Mouse (Mus musculus) layer of hippocampus, adult 8-10 months (tissue): Measurements from ENCODE around the gene Rab6b. TPM values are rescaled to one million over a fixed set of nuclear protein-coding genes. Genes with fewer than 3 reads are reported as not detected.
"Not testable (repeated sequence)": the region's sequence is repeated elsewhere in the genome, so short reads cannot be mapped to it uniquely, and the experiment has no call there.

Experiments used
- DNase-seq, 2 experiments: peaks; one replicate each; pipeline ENCODE4 v3.0.0; 2022; ENCODE audit warnings: low spot score in 2 of 2
- total RNA-seq, 4 experiments: library from RNA; stranded (reverse); gene quantifications; 2 replicates each; pipeline ENCODE4 v1.2.4; 2022

The Rab6b gene
- total RNA-seq, 4 experiments from 2014 or later, result 390 to 451 (median 427) TPM

DNA sequence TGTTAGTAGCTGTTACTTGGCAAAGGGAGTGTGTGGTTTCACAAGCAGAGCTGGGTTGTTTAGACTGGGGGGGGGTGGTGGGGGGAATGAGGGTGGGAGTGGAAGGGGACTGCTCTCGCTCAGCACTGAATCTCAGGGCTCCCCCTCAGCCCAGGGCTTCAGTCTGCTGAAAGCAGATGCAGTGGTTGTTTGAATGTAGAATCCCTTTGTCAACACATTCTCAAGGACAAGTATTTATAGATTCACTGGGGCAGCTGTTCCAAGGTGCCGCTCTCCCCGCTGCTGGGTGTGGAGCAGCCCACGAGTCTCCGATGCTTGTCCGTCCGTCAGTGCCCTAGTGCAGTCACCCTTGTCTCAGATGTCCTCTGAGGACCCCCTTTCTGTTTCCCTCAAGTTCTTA, 29.7 kb downstream of the Rab6b start:
- no peak for DNase-seq

DNA sequence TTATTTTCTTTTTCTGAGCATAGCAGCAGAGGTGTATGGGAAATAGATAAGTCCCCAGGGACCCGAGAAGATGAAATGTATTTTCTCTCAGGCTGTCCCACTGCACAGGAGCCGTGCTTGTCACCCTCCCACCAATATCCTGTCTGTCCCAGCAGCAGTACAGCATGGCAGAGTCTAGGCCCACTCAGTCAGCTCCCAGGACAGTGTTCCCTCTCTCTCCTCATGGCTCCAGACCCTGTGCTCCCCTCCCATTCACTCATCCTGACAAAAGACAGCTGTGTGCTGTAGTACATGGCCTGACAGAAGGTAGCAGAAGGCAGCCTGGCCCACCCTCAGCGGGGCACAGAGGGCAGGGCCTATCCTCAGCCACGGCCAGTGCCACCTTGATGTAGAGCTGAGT, 32.3 kb downstream of the Rab6b start:
- no peak for DNase-seq

DNA sequence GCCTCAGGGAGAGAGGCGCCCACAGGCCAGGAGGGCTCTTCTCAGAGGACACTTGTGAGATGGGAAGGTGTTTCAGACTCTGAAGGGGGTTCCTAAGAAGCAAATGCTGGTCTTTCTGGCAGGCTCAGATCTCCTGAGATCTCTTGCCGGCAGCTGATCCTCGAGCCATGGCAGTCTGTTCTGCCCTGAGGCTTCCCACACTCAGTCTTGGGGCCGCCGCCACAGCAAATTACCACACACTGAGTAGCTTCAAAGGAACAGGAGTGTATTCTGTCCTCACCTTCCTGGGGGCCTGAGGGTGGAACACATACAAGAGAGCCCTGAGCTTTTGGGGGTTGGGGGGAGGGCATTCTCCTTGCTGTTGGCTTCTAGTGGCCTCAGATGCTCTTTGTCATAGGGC, 33.8 kb downstream of the Rab6b start:
- no peak for DNase-seq

DNA sequence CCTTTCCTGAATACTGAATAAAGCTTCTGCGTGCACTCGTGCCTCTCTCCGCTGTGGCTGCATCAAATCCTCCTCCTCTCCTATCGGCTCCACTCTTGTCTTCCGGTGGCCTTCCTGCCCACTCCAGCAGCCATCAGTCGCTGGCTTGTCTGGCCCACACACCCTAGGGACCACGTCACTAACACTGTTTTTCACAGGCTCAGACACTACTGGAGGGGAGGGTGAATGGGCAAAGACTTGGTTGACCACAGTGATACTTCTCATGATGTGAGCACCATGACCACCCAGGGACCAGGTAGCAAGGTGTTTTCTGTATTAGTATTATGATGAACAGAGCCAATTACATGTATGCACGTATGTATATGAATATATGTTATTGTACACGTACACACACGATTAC, 34.7 kb downstream of the Rab6b start:
- DNase-seq, result no peak

DNA sequence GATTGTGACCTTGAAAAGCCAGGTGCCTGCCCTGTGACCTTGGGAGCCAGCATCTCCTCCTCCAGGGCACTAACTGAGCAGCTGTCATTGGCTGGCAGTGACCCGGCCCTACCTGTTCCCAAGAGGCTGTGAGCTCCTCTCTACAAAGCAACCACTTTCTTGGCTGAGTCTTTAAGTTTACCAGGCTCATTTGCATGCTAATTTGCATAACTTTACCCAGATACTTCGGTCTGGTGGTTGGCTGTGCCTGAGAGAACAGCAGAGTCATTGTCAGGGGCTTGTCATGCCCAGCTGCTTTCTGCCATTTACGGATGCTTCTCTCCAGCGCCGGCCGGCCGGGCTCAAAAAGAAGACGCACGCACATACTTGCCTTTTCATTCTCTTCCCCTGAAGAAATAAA, 35.1 kb downstream of the Rab6b start:
- DNase-seq, result peak; percentile 49 to 50

DNA sequence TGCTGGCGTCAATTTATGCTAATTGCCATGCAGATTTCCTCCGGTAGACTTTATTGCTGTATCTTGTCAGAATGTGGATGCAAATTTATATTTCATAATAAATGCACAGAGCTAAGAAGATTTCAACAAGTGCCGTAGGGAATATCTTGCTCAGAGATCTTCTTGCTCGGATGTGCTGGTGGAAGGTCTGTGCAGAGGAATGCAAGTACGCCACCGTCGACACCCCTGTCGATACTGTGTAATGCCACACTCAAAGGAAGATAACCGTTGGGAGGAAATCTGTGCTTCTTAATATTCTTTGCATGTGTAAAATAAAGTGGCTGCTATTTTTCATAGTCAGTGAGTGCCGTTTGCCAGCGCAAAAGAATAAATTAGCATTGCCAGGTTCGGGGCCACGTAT, 35.5 kb downstream of the Rab6b start:
- DNase-seq, result no peak

DNA sequence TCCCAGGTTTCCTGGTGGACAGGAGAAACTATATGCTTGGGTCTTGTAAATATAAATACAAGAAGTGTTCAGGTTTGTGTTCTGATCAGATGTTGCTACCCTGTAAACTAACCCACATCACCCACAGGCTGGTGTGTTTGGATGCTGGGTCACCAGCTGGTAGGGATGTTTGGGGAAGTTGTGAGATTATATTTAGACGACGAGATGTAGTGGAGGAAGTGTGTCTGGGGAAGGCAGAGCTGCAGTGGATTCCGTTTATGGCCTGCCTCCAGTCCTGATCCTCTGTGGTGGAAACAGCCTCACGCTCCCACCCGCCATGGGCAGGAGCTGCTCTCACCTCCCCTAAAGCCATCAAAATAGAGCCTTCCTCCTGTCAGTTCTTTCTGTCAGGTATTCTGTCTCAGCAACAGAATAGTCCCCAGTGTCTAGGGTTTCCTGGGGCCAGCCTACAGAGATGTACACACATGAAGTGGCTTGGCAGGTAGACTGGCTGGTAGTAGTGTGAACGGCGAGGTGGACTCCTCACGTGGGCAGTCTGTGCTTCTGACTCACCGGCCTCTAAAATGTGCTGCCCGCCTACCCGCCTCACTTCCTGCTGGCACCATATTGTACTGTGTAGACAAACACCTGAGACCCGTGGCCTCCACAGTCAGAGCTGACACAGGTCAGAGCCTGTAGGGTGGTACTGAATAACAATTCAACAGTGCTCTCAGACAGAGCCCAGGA, 37.6 kb downstream of the Rab6b start:
- no peak for DNase-seq

DNA sequence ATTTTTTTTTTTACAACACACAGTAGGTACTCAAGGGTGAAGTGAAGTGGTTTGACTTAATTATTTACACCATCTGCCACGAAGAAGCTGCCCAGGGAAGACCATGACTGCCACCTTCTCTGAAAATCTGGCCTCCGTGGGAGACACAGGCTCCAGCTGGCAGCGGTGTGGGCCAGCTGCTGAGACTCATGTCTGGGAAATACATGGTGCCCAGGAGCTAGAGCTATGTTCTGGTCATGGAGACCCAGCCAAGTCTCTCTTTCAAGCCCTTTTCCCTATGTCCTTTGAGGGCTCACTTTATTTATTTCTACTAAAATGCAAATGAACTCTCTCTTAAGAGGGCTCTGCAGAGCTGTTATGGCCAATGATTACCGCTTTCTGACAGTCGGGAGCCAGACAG, 41.7 kb downstream of the Rab6b start:
- DNase-seq, result no peak

DNA sequence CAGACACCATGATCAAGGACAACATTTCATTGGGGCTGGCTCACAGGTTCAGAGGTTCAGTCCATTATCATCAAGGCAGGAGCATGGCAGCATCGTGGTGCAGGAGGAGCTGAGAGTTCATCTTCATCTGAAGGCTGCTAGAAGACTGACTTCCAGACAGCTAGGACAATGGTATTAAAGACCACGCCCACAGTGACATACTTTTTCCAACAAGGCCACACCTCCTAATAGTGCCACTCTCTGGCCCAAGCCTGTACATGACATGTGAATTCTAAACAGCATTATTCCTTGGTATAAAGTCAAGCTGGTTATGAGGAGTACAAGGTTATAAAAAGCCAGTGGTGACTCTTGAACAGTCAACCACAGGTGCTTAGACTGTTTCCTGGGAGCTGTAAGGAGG, 43.0 kb downstream of the Rab6b start:
- DNase-seq, result no peak

DNA sequence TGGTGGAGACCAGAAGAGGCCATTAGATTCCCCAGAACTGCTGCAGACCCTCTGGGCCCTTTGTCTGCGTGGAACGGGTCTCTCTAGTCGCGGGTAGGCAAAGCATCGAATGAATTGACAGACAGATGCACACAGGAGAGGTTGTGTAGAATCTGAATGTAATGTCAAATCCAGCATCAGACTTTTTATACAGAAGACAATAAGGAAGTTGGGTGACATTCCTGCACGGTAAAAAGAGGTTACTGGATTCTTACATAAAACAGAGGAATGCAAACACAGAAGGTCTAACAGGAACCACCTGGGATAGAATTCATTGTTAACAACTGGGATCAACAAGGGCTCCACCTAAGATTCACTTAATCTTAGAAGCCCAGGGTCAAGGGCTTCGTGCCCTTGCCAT, 43.6 kb downstream of the Rab6b start:
- not testable (repeated sequence) for DNase-seq

DNA sequence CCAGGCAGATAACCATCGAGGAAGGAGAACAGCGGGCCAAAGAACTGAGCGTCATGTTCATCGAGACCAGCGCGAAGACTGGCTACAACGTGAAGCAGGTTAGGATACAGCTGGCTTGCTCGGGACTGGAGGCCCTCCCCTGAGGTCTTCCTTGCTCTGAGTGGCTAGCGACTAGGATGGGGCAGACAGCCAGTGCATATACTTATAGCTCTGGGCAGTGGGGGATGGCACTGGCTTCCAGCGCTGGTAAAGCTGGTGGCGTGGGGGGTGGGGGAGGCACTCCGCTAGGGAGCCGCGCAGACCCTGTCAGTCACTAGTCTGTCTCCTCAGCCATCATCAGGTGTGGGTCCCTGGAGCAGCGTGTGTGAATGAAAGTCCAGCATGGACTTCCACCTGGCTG, 52.2 kb downstream of the Rab6b start:
- no peak for DNase-seq

DNA sequence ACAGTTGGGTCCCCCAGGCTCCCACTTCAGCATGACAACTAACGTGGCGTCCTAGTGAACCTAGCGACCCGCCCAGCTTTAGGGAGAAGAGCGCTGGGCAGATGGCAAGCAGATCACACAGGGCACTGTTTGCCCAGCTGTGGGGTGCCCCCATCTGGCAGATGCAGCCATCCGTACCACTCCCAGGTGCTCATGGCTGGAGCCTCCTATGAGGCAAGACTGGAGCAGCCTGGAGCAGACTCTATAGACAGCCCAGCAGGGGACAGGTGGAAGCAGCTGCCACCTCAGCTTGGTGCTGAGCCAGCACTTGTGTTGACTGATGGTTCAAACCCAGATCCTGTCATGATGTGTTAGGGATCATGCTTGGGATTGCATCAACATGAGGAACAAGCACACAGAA, 56.5 kb downstream of the Rab6b start:
- no peak for DNase-seq

DNA sequence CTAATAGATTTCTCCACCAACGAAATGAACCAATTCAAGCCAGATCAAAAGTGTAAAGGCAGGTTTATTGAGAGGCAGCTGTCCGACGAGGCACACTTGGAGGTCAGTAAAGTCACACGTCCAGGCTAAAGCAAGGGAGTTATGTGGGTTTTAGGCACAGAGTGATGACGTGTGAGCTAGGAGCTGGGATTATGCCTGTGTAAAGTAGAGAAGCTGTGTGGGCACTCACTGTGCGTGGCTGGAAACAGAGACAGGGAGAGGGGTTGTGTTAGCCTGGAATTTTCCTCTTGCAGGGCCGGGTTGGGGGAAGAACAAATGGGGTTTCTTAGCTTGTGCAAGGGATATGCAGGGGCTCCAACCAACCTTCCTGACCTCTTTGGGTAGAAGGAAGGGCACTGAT, 57.2 kb downstream of the Rab6b start:
- no peak for DNase-seq

DNA sequence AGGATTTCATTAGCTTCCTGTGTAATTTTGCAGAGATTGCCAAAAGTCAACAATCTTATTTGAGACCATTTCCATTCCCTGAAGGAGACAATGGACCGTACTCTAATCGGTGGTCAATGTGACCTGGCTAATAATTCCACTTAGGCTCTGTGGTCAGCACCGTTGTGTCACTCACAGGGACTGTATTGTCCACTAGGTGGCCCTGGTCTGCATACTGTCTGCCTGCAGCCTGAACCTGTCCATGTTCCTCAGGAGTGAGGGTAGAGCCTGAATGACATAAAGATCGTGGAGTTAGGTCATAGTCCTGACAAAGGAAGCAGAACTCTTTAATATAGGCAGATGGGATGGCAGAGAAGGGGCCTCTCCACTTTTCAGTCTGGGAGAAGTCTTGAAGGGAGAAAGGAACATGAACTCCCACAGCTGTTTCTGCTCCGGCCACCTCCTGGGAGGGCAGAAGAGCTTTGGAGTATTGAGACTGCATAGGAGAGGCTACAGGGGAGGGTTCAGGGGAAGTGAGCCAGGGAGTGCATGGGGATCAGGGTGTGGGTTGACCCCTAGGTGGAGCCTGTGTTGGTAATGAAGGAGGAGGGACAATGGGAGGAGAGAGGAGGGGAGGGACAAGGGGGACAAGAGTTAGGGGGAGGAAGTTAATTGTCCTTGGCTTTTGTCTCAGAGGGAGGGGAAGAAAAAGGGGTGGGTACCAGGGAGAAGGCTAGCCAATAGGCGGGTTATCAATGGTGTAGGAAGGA, 63.4 kb downstream of the Rab6b start:
- no peak for DNase-seq

DNA sequence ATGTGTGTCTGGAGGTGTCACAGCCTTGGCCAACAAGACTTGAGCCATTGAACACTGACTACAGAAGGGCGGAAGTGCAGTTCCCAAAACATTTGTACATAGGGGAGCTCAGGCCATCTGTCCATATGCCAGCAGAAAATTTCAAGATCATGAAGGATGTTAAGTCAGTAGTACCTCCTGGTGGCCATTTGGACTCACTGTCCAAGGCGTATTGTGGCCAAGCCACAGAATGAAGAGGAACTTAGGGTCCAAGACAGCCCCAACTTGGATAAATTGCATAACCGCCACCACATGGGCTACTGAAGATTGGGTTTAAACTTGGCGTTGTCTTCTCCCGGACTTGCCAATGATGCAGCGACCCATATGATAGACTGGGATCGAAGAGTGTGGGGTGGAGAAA, 64.1 kb downstream of the Rab6b start:
- no peak for DNase-seq

DNA sequence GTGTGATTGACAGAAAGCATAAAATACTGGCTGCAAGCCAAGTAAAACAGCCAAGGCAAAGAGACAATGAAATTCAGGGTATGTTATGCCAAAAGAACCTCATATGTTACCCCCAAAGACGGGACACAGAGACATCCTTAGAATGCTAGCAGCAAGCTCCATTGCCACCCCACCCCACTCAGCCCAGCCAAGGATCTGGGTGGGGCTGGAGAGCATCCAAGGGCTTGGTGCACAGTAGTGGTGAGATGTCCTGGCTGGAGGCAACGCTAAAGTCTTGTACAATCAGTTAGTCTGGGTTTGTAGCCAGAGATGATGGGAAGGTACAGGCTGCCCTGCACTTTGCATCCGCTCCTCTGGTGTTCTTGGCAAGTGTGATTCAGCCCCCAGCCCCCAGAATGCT, 68.7 kb downstream of the Rab6b start:
- DNase-seq, result no peak

DNA sequence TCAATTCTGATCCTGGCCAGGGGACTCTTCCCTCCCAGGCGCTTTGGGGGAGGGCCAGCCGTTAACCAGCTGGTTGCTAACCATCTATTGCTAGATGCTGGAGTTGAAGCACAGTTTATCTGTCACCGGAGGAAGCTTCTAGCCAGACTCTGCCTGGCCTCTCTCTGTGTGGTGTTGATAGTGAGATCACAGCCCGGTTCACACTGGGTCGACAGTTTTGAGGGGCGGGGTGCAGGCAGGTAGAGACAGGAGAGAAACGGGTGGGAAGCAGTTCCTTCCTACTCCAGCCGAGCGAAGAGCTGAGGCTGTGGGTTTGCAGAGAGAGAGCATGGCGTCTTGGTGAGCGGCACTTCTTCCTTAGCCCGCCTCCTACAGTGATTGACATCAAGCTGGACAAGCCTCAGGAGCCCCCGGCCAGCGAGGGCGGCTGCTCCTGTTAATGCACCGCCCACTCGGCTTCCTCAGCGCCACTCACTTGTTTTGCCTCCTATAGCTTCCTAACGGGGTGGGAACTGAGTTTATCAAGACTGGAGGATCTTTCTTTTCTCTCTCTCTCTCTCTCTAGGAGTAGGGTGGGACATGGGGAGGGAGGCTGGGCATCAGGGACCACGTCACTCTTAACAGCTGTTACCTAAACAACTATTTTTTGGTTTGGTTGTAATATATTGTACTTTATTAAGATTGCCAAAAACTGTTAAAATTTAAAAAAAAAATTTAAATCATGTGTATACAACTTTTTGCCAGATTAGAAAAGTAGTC, 69.4 kb downstream of the Rab6b start:
- peak in 1 of 2 experiments; percentile 35 for DNase-seq

DNA sequence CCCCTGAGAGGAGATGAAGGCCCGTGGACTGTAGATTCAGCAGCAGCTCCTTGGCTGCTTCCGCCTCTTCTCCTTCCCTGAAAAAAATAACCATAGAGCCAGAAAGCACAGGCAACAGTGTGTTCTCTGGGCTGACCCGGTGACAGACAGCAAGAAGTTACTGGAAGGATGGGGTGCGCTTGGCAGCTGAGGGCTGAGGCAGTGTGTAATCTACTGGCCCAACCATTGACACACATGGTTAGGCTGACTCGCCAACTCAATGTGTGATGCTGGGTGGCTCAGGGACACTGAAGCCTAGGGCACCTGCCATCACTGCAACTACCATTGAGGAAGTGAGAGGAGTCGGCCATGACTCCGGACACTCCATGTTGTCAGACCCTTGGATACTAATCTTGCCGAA, 70.3 kb downstream of the Rab6b start:
- DNase-seq, result no peak

DNA sequence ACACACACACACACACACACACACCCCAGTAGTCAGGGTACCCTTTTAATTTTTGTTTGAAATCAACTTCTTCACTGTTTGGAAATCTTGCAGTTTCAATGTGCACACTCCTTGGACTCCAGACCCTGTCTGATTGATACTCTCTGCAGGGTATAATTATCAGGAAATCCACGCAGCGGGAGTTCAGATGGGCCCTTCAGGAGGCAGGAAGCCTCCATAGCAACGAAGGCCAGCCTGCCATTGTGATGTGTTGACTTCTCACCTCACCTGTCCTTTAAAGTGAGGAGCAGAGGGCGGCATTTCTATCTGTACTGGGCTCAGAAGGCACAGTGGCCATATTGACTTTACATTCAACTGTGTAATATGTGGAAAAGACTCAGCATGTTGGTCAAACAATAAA, 73.3 kb downstream of the Rab6b start:
- DNase-seq, result no peak

DNA sequence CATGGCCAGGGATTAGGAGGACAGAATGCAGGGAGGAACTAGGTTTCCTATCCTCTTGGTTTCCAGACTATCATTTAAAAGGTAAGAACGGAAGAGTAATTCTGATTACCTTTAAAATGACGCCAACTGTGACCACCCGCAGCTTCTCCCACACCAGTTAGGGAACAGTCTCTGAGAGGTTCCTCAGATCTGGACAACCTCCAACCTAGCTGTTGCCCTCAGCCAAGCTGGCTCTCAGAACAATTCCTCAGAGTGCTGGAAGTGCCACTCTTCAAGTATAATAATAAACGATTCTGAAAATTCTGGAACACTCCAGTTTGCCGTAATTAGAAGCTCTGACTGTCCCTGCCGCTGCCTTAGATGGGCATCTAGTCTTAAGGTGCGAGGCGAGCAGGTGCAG, 74.4 kb downstream of the Rab6b start:
- DNase-seq, result no peak

DNA sequence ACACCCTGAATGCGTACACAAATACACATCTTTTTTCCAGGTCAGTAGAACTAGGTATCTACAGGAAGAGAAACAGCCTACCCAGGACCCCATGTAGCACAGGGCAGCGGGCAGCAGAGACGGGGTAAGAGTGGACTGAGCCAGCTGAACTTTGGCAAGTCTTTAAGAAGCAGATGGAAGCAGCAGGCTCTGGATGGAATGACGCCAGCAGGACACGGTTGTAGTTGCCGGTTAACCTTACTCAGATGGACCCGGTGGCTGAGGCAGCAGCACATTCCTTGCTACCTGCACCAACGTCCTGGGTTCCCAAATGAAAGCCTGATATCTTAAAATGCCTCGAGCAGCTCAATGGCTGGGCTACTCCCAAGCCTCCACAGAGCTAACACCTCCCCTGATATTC, 75.2 kb downstream of the Rab6b start:
- no peak for DNase-seq

DNA sequence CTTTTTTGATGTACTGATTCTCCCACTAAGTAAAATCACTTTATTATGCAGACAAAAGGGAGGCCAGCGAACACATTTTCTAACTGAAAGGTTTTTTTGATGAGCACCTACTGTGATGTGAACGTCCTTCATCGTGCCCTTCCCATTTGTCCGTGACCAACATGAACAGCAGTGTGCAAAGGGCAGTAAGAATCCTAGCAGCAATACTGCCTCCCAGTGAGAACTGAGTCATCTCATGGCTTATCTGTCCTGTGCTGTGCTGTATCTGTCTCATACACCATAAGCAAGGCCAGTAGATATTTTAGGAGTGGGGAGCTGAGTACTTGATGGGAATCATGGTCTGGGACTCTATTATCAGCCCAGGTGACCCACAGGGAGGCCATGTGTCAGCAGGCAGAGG, 76.8 kb downstream of the Rab6b start:
- no peak for DNase-seq
